In genomic region chr8:122867982-122868381, GRCm38 (mm10) we compare ENCODE assay signal across 16 mouse cellular contexts.
"Had no signal": no experiment of that assay in that cellular context is flagged by ENCODE, and none has a peak within 500 bp of the region (broad histone marks: within the 10 kb centered on the region; RNA-seq: fewer than 3 reads in every experiment).

No protein-coding gene starts in this region.

- DNase-seq: heart, postnatal 10 days; heart, postnatal 14 days; heart, postnatal 36 days; heart, postnatal 4 days; kidney, adult 11 months; kidney, adult 18-20 months; kidney, adult 2 months; kidney, adult 8-10 months; kidney, adult 9 months; kidney, postnatal 10 days; kidney, postnatal 14 days; kidney, postnatal 25 days; kidney, postnatal 36 days; kidney, postnatal 4 days; layer of hippocampus, adult 9-11 months; layer of hippocampus, postnatal 36 days had no signal
